Mouse (Mus musculus) G1E (cell line): ENCODE measurements around the gene Thyn1. TPM values are rescaled to one million over a fixed set of nuclear protein-coding genes. Genes with fewer than 3 reads are reported as not detected.

Experiments used
- ATAC-seq: 2 replicates; pipeline ENCODE4 v1.8.0; 2016; ENCODE audit warnings: mild to moderate bottlenecking; ENCODE audit not compliant: insufficient number of reproducible peaks, poor library complexity, low FRiP score, severe bottlenecking; ENCODE audit errors: extremely low read depth
- DNase-seq: peaks from one replicate; pipeline ENCODE4 v3.0.0; 2012; ENCODE audit warnings: low spot score
- H3K27me3 ChIP-seq: 2 replicates; pipeline ENCODE4 v1.6.1; 2012; ENCODE audit warnings: mild to moderate bottlenecking, low read length, inconsistent platforms; ENCODE audit not compliant: insufficient read depth
- H3K36me3 ChIP-seq: replicated peaks from 2 replicates; pipeline ENCODE3; 2012; ENCODE audit warnings: mild to moderate bottlenecking, inconsistent platforms
- H3K4me1 ChIP-seq: 2 replicates; pipeline ENCODE4 v1.6.1; 2012; ENCODE audit warnings: low read depth, low read length, inconsistent platforms, mixed read lengths; ENCODE audit not compliant: insufficient read depth
- H3K4me3 ChIP-seq: 2 replicates; pipeline ENCODE4 v1.5.1; 2012; ENCODE audit warnings: low read depth, mild to moderate bottlenecking, inconsistent platforms, low read length, moderate library complexity, mixed read lengths
- H3K9me3 ChIP-seq: replicated peaks from 2 replicates; pipeline ENCODE4 v1.6.1; 2012; ENCODE audit warnings: inconsistent platforms
- CTCF ChIP-seq: IDR thresholded peaks from 2 replicates; pipeline ENCODE4 v1.5.1; 2012; ENCODE audit warnings: low read depth, low read length, inconsistent platforms, mixed read lengths
- GATA1 ChIP-seq: IDR thresholded peaks from 2 replicates; pipeline ENCODE4 v1.6.1; 2012; ENCODE audit warnings: borderline replicate concordance, low read length, inconsistent platforms, mixed read lengths
- GATA2 ChIP-seq: IDR thresholded peaks from 2 replicates; pipeline ENCODE4 v1.6.1; 2012; ENCODE audit warnings: low read depth, low read length, inconsistent platforms, borderline replicate concordance
- POLR2AphosphoS5 ChIP-seq: IDR thresholded peaks from 2 replicates; pipeline ENCODE4 v1.6.1; 2012; ENCODE audit warnings: low read depth, low read length, inconsistent platforms; ENCODE audit not compliant: insufficient replicate concordance
- TAL1 ChIP-seq: conservative IDR thresholded peaks from 2 replicates; pipeline ENCODE4 v1.6.1; 2012; ENCODE audit warnings: low read depth, low read length, inconsistent platforms, mixed read lengths
- polyA plus RNA-seq: library from polyadenylated mRNA; stranded (reverse); fragments of >175 nt; gene quantifications from 2 replicates; pipeline ENCODE4 v1.2.3, GENCODE M21; 2012
- total RNA-seq, 2 experiments: library from RNA; stranded (forward) in 1 of 2; stranded (reverse) in 1 of 2; fragments of 200-1000 nt in 1 of 2; fragments of >200 nt in 1 of 2; fragmentation: Nextera tagmentation in 1 of 2; gene quantifications; 2 replicates each; pipeline ENCODE4 v1.2.3; 2014 to 2017

The Thyn1 gene
- total and polyA plus RNA-seq, 3 experiments = 3.8 to 108 (median 79.7) TPM

GRCm38 (mm10) chr9:26993118-26993517, 6.4 kb upstream of the Thyn1 start:
- TF ChIP-seq POLR2AphosphoS5 (no peak), GATA2 (no peak), TAL1 (no peak), GATA1 (no peak), CTCF (no peak)
- Histone ChIP-seq H3K36me3 (peaks cover 50% of the 10 kb centered on the region), H3K9me3 (no peaks in the 10 kb centered on the region), H3K4me1 (peaks cover 11% of the 10 kb centered on the region), H3K4me3 (no peak overlapping the region), H3K27me3 (no peaks in the 10 kb centered on the region)
- DNase-seq (no peak), ATAC-seq (no peak)

DNA sequence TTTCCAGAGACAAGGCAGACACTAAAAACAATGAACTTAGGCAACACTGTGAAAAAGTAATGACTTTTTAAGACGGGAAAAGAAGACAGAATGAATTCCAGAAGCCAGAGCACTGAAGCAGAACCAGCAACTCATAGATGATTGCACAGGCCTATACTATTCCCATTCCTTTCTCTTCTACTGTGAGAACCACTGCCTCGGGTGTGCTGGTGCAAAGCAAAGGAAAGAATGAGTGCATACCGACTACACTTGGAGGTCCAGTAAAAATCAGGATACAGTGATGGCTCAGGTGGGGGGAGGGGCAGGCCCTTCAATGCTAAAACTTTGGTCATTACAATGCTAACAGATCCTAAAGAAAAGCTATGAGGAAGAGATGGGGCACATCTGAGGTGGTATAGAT, 5.6 kb upstream of the Thyn1 start:
- TF ChIP-seq GATA1 = no peak
- H3K4me1 ChIP-seq = peaks cover 13% of the 10 kb centered on the region
- H3K27me3 ChIP-seq = no peaks in the 10 kb centered on the region
- DNase-seq (no peak), ATAC-seq (no peak)
- no peaks in the 10 kb centered on the region for H3K9me3 ChIP-seq
- no peak overlapping the region for H3K4me3 ChIP-seq
- peaks cover 49% of the 10 kb centered on the region for H3K36me3 ChIP-seq

DNA sequence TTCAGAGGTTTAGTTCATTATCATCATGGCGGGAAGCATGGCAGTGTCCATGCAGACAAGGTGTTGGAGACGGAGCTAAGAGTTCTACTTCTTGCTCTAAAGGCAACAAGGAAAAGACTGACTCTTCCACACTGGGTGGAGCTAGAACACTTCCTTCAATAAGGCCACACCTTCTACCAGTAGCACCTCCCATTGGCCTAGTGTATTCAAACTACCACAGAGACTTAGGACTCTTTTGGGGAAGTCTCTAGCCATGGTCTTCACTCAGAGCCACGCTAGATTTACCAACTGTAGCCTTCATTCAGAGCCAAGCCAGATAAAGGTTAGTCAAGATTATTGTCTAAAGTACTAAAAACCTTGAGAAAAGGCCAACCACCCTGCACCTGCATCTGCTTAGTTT, 2.4 kb upstream of the Thyn1 start:
- TF ChIP-seq GATA1 = no peak
- TF ChIP-seq CTCF = no peak
- TF ChIP-seq TAL1 = no peak
- TF ChIP-seq GATA2 = no peak
- TF ChIP-seq POLR2AphosphoS5 = no peak
- Histone ChIP-seq H3K4me1 (peaks cover 29% of the 10 kb centered on the region), H3K27me3 (no peaks in the 10 kb centered on the region), H3K36me3 (peaks cover 29% of the 10 kb centered on the region), H3K4me3 (no peak overlapping the region), H3K9me3 (no peaks in the 10 kb centered on the region)
- ATAC-seq (no peak), DNase-seq (no peak)

- ATAC-seq (no peak), DNase-seq (no peak)
- H3K4me1 ChIP-seq = peaks cover 29% of the 10 kb centered on the region
- H3K27me3 ChIP-seq = no peaks in the 10 kb centered on the region
- H3K4me3 ChIP-seq = no peak overlapping the region
- no peak for TF ChIP-seq POLR2AphosphoS5
- TF ChIP-seq GATA1 = no peak
- TF ChIP-seq GATA2 = no peak
- TF ChIP-seq TAL1 = no peak
- TF ChIP-seq CTCF = no peak
- no peaks in the 10 kb centered on the region for H3K9me3 ChIP-seq
- H3K36me3 ChIP-seq = peaks cover 26% of the 10 kb centered on the region
These were observed 2.0 kb upstream of the Thyn1 start for GRCm38 (mm10) chr9:26997501-26997900.

DNA sequence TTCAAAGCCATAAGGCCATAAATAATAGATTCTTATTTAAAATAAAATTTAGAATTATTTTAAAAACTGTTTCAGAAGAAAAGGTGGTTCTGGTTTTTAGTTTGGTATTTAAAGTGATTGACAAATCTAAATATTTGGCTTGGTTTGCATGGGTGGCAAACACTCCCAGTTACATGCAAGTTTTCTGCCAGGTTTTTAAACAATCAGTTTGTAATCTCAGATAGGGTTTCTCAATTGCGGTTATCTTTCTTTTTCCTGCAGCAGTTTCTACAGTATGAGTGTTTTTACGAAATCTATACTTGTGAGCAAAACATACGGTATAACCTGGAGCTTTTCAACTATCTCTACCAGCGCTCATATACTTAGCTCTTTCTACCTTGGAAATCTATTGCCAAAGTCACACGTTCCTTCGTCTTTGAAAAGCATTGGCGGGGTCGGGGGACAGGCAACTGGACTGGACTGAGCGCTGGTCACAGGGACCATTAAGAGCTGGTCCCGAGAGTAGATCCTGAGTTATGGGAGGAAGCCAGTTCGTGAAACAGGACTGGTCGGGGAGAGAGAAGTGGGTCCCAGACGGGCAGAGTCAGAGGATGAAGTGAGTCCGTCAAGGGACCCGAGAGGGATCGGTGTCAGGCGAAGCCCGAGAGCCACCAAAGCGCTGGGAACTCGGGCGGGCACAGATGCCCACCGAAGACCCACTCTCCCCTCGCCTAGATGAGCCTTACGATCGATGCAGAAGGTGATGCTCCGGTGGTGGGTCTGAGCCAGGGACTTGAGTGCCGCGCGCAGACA, 645 bp upstream of the Thyn1 start:
- Histone ChIP-seq H3K4me1 (peaks cover 29% of the 10 kb centered on the region), H3K36me3 (peaks cover 39% of the 10 kb centered on the region), H3K9me3 (no peaks in the 10 kb centered on the region), H3K27me3 (no peaks in the 10 kb centered on the region), H3K4me3 (peak overlapping the region; percentile 84)
- 0 out of 2 replicates have a peak, but pooled peaks have one; percentile 2 for ATAC-seq
- no peak for TF ChIP-seq POLR2AphosphoS5
- TF ChIP-seq CTCF = no peak
- TF ChIP-seq TAL1 = no peak
- TF ChIP-seq GATA1 = no peak
- no peak for TF ChIP-seq GATA2
- DNase-seq = peak; percentile 9

- no peaks in the 10 kb centered on the region for H3K9me3 ChIP-seq
- no peak overlapping the region for H3K4me3 ChIP-seq
- peaks cover 14% of the 10 kb centered on the region for H3K4me1 ChIP-seq
- no peak for ATAC-seq
- H3K36me3 ChIP-seq = peaks cover 88% of the 10 kb centered on the region
- TF ChIP-seq POLR2AphosphoS5 (no peak), CTCF (no peak), GATA1 (no peak), GATA2 (no peak), TAL1 (no peak)
- no peak for DNase-seq
- no peaks in the 10 kb centered on the region for H3K27me3 ChIP-seq
These were observed 5.7 kb downstream of the Thyn1 start for GRCm38 (mm10) chr9:27005231-27005630.

DNA sequence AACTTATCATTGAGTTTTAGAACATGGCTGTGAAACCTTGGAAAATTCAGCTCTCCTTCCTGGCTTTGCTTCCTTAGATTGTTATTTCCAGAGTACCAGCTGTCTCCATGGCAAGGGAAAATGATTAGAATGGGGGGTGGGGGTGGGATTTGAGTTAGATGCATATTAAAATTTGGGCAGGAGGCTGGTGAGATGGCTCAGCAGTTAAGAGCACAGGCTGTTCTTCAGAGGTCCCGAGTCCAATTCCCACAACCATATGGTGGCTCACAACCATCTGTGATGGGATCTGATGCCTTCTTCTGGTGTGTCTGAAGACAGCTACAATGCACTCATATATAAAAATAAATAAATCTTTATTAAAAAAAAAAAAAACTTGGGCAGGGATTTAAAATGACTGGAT, 6.4 kb downstream of the Thyn1 start:
- no peaks in the 10 kb centered on the region for H3K27me3 ChIP-seq
- peaks cover 93% of the 10 kb centered on the region for H3K36me3 ChIP-seq
- ATAC-seq (no peak), DNase-seq (no peak)
- no peaks in the 10 kb centered on the region for H3K9me3 ChIP-seq
- no peak for TF ChIP-seq CTCF
- peaks cover 7% of the 10 kb centered on the region for H3K4me1 ChIP-seq
- no peak overlapping the region for H3K4me3 ChIP-seq
